Mouse (Mus musculus) layer of hippocampus, adult 2 months (tissue): ENCODE measurements around the gene Nectin4. TPM values are rescaled to one million over a fixed set of nuclear protein-coding genes. Genes with fewer than 3 reads are reported as not detected.

Experiments used
- DNase-seq, 2 experiments: peaks; one replicate each; pipeline ENCODE4 v3.0.0; 2022; ENCODE audit warnings: low spot score in 2 of 2
- H3K27ac ChIP-seq: fragments of 200-600 bp; 2 replicates; pipeline ENCODE4 v1.8.1; 2022
- H3K4me3 ChIP-seq: fragments of 200-600 bp; 2 replicates; pipeline ENCODE4 v1.8.1; 2022; ENCODE audit warnings: mild to moderate bottlenecking
- CTCF ChIP-seq: fragments of 200-600 bp; conservative IDR thresholded peaks from 2 replicates; pipeline ENCODE4 v1.8.1; 2022; ENCODE audit warnings: antibody characterized with exemption, mild to moderate bottlenecking, moderate library complexity
- total RNA-seq, 2 experiments: library from RNA; stranded (reverse); gene quantifications; 2 replicates each; pipeline ENCODE4 v1.2.3; 2021

The Nectin4 gene
- total RNA-seq, 2 experiments from 2014 or later, result 5.1 to 6.1 TPM

GRCm38 (mm10) chr1:171343922-171344677 lies 25.8 kb upstream of the Nectin4 start:
- no peak for TF ChIP-seq CTCF
- Histone ChIP-seq H3K27ac (no peak overlapping the region), H3K4me3 (peak overlapping the region; percentile 96)
- no peak for DNase-seq

GRCm38 (mm10) chr1:171344715-171345114 lies 25.2 kb upstream of the Nectin4 start:
- TF ChIP-seq CTCF, result no peak
- Histone ChIP-seq H3K27ac (peak overlapping the region; percentile 86), H3K4me3 (peak overlapping the region; percentile 96)
- no peak for DNase-seq

- H3K4me3 ChIP-seq, result peak within 1 kb of the TSS; percentile 96
- peak within 1 kb of the TSS; percentile 86 for H3K27ac ChIP-seq
- TF ChIP-seq CTCF, result no peak
- DNase-seq, result peak; percentile 91 to 94
These were observed 24.4 kb upstream of the Nectin4 start, which contains the start of the genes Nit1 and Pfdn2 for GRCm38 (mm10) chr1:171345225-171346094. Nit1 (minus strand) TSS chr1:171345646. Pfdn2 (plus strand) TSS chr1:171345670.

GRCm38 (mm10) chr1:171346095-171346450 lies 23.8 kb upstream of the Nectin4 start:
- no peak for TF ChIP-seq CTCF
- peak overlapping the region; percentile 86 for H3K27ac ChIP-seq
- H3K4me3 ChIP-seq, result peak overlapping the region; percentile 96
- DNase-seq, result no peak

- no peak overlapping the region for H3K27ac ChIP-seq
- no peak overlapping the region for H3K4me3 ChIP-seq
- DNase-seq, result no peak
- no peak for TF ChIP-seq CTCF
These were observed 21.2 kb upstream of the Nectin4 start for GRCm38 (mm10) chr1:171348665-171349064.

- TF ChIP-seq CTCF, result no peak
- H3K27ac ChIP-seq, result no peak overlapping the region
- DNase-seq, result no peak
- H3K4me3 ChIP-seq, result no peak overlapping the region
These were observed 20.7 kb upstream of the Nectin4 start for GRCm38 (mm10) chr1:171349210-171349609.

- no peak for DNase-seq
- Histone ChIP-seq H3K27ac (no peak overlapping the region), H3K4me3 (no peak overlapping the region)
- TF ChIP-seq CTCF, result peak; percentile 40
These were observed 14.0 kb upstream of the Nectin4 start for GRCm38 (mm10) chr1:171355812-171356340.

GRCm38 (mm10) chr1:171356814-171357213 lies 13.1 kb upstream of the Nectin4 start:
- no peak overlapping the region for H3K4me3 ChIP-seq
- no peak for TF ChIP-seq CTCF
- no peak for DNase-seq
- H3K27ac ChIP-seq, result no peak overlapping the region

GRCm38 (mm10) chr1:171358421-171358820 lies 11.5 kb upstream of the Nectin4 start:
- TF ChIP-seq CTCF, result peak; percentile 81
- DNase-seq, result peak in 1 of 2 experiments; percentile 53
- no peak overlapping the region for H3K4me3 ChIP-seq
- peak overlapping the region; percentile 97 for H3K27ac ChIP-seq

- Histone ChIP-seq H3K27ac (peak overlapping the region; percentile 97), H3K4me3 (peak overlapping the region; percentile 73)
- peak in 1 of 2 experiments; percentile 18 for DNase-seq
- TF ChIP-seq CTCF, result no peak
These were observed 9.6 kb upstream of the Nectin4 start for GRCm38 (mm10) chr1:171360253-171360652.

GRCm38 (mm10) chr1:171360656-171361055 lies 9.2 kb upstream of the Nectin4 start, which contains the start of gene Klhdc9:
Klhdc9 (minus strand) TSS chr1:171360798.
- no peak for TF ChIP-seq CTCF
- Histone ChIP-seq H3K4me3 (peak within 1 kb of the TSS; percentile 73), H3K27ac (peak within 1 kb of the TSS; percentile 97)
- DNase-seq, result peak; percentile 91 to 92

GRCm38 (mm10) chr1:171361106-171362103 lies 8.5 kb upstream of the Nectin4 start:
- Histone ChIP-seq H3K27ac (peak overlapping the region; percentile 97), H3K4me3 (peak overlapping the region; percentile 73)
- peak; percentile 98 for TF ChIP-seq CTCF
- DNase-seq, result peak; percentile 70 to 85
